Mouse (Mus musculus): ENCODE results near the gene Aurkb.

DNA sequence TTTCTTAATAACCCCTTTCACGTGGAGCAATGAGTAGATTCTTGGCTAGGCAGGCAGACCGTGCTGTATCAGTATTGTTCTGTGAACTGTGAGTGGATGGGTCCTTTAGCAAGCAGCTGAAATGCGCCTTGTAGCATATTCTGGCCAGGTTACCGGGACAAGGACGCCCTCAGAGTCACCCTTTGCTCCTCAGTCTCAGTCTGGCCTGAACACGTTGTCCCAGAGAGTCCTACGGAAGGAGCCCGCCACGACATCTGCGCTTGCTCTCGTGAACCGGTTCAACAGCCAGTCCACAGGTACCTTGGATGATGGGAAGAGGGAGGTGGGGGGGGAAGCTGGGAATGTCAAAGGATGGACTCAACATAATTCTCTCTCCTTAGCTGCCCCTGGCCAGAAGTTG is 2.1 kb downstream of the Aurkb start:
- TF ChIP-seq POLR2A (IDR thresholded peaks at IDR 0.05; ENCODE audit: insufficient read length, low read depth) (no peak), MAX (IDR thresholded peaks at IDR 0.05; ENCODE audit: low read depth) (no peak), E2F4 (IDR thresholded peaks at IDR 0.05; ENCODE audit: insufficient read depth) (no peak), USF1 (IDR thresholded peaks at IDR 0.05; ENCODE audit: low read depth) (no peak), POLR2AphosphoS2 (IDR thresholded peaks at IDR 0.05; ENCODE audit: insufficient read length, low read depth) (no peak), MYOG (IDR thresholded peaks at IDR 0.05; ENCODE audit: control insufficient read depth in 1 of 3, insufficient read depth in 1 of 3, insufficient read length in 2 of 3, low read depth in 2 of 3) (no peak), CEBPB (IDR thresholded peaks at IDR 0.05; ENCODE audit: insufficient read depth, poor library complexity, severe bottlenecking) (no peak), TCF12 (IDR thresholded peaks at IDR 0.05; ENCODE audit: insufficient read depth, poor library complexity, severe bottlenecking) (no peak), MYOD1 (IDR thresholded peaks at IDR 0.05; ENCODE audit: control insufficient read depth in 1 of 3, insufficient read length in 2 of 3, low read depth in 2 of 3) (no peak), TCF3 (IDR thresholded peaks at IDR 0.05; ENCODE audit: insufficient read length, low read depth) (no peak)

Data from myocyte (in vitro differentiated cells).